Mouse (Mus musculus) adrenal gland, postnatal 25 days (tissue): ENCODE measurements around the gene Arhgef19. TPM values are rescaled to one million over a fixed set of nuclear protein-coding genes. Genes with fewer than 3 reads are reported as not detected.

Experiments
- total RNA-seq: library from RNA; stranded (reverse); gene quantifications from 2 replicates; pipeline ENCODE4 v1.2.3, GENCODE M21; 2021

Gene Arhgef19
- total RNA-seq, 1 experiment from 2014 or later = 32.6 TPM

Other genes starting within 250 kb of the Arhgef19 start
- gene Mfap2, start 229.1 kb upstream of the Arhgef19 start, total RNA-seq = 10.7 and 11.1 TPM in 2 replicates
- 10.2 and 16.1 TPM in 2 replicates for gene Crocc, start 178.9 kb upstream of the Arhgef19 start, total RNA-seq
- gene Necap2, start 161.1 kb upstream of the Arhgef19 start, total RNA-seq = 56.2 and 67.2 TPM in 2 replicates
- gene Spata21, start 151.2 kb upstream of the Arhgef19 start, total RNA-seq = not detected in 2 replicates
- gene Szrd1, start 99.7 kb upstream of the Arhgef19 start, total RNA-seq = 95.3 and 115 TPM in 2 replicates
- 19.7 and 24.8 TPM in 2 replicates for gene Fbxo42, start 91.6 kb upstream of the Arhgef19 start, total RNA-seq
- 1.4 and 1.7 TPM in 2 replicates for gene Rsg1, start 25.5 kb upstream of the Arhgef19 start, total RNA-seq
- 18.7 and 19.3 TPM in 2 replicates for gene Epha2, start 61.7 kb downstream of the Arhgef19 start, total RNA-seq
- 1.8 and 2.1 TPM in 2 replicates for gene Fam131c, start 128.7 kb downstream of the Arhgef19 start, total RNA-seq
- not detected in 2 replicates for gene Clcnka, start 159.2 kb downstream of the Arhgef19 start, total RNA-seq
- gene Clcnkb, start 176.5 kb downstream of the Arhgef19 start, total RNA-seq = not detected in 2 replicates
- 0.33 TPM in 1 of 2 replicates, not detected in the other for gene Hspb7, start 181.3 kb downstream of the Arhgef19 start, total RNA-seq
- not detected in 2 replicates for gene Srarp, start 196.6 kb downstream of the Arhgef19 start, total RNA-seq
- 18.6 and 19.6 TPM in 2 replicates for gene Zbtb17, start 205.2 kb downstream of the Arhgef19 start, total RNA-seq